Mouse (Mus musculus) T-helper 17 cell (primary cell): Measurements from ENCODE around the gene Ap1m2.
"Not testable (repeated sequence)": the region's sequence is repeated elsewhere in the genome, so short reads cannot be mapped to it uniquely, and the experiment has no call there.

Experiments
- in situ Hi-C, 2 experiments: fragments of 300-600 bp; cut with MboI, MseI; formaldehyde crosslinking; loops; 1 replicate in 1 of 2; 2 replicates in 1 of 2; pipeline ENCODE4 v1.15.1; 2025; ENCODE audit warnings: high pct_unique_total_duplicates in 2 of 2

The Ap1m2 gene

GRCm38 (mm10) chr9:21329041-21329440 lies 16.9 kb upstream of the Ap1m2 start:
- in situ Hi-C loops: no loop called here

DNA sequence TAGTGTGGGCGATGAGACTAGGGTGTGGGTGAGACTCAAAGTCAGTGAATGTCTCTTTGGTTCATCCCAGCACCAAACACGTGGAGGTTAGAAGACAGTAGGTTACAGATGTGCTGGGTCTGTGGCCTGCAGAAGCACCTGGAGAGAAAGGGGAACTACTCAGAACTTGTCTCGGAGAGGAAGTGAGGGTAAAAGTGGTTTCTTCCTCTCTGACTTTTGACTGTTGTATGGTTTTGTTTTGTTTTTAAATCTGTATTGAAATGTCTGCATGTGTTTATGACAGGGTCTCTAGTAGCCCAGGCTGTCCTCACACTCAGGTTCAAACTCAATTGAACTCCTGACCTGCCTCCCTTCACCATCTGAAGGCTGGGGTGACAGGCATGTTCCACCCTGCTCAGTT lies 15.9 kb upstream of the Ap1m2 start:
- in situ Hi-C loops: no loop called here

- in situ Hi-C loops: no loop called here
Observed at GRCm38 (mm10) chr9:21327569-21327968, 15.4 kb upstream of the Ap1m2 start.

DNA sequence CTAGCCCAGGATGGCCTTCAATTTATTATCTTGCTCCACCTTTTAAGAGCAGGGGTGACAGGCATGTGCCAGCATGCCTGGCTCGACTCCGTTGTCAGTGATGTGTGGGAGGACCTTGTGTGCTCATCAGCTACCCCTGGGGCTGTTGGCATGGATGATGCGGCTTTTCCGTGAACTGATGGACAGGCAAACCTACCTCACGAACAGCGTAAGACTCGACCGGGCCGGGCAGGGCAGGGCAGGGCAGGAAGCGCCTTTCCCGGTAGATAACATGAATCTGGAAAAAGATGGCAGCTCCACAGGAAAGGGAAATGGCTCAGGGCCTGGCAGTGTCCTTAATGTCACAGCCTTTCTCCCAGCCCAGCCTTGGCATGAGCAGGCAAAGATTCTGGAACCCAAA lies 12.1 kb upstream of the Ap1m2 start:
- in situ Hi-C loops: no loop called here

DNA sequence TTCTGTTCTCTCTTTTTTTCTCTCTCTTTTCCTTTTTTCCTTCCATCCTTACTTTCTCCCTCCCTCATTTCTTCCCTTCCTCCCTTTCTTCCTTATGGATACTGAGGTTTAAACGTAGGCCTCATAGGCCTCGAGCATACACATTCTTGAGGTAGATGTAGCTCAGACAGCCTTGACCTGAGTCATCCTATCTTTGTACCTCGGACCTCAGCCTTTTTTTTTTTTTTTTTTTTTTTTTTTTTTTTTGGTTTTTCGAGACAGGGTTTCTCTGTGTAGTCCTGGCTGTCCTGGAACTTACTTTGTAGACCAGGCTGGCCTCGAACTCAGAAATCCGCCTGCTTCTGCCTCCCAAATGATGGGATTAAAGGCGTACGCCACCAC lies 10.8 kb upstream of the Ap1m2 start:
- in situ Hi-C loops: not testable (repeated sequence)

DNA sequence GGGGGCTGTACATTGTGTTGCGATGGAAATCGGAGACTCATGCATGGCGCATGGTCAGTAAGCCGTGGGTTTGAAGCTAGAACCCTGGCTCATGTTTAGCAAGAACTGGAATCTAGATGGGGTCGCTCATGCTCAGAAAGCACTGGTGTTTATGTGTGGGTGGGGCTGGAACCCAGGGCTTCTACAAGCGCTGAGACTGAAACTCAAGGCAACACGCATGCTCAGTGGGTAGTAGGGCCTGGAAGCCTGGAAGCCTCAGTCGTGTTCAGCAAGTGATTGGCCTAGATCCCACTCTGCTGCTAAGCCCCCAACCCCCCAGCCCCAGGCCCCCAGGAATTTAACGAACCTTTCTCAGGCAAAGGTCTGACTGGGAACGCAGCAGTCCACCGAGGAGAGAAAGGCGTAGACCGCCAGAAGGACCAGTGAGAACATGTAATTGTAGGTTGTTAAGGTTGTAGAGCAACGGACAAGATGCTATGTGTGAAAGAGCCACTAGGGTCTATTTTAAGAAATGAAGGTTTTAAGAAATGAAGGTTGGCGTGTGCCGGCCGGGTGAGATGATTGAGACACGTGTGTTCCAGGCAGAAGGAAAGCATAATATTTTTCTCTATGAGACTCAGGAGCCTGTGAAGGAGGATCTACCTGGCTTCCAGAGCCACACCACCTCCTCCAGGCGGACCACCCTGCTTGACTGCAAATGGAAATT lies 10.2 kb upstream of the Ap1m2 start:
- in situ Hi-C loops: no loop called here

DNA sequence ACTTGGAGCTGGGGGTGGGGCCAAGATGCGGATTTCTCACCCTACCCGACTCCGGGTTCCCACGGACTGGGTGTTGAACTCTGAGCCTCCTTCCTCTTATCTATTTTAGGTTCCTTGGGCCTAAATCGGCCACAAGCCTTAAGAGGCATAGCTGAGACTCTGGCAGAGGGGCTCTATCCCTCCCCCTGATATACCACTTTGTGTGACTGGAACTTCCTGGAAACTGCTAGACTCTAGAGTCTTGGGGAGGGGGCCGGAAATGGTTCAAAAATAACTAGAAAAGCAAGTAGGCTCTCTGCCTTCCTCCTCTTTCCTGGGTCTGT lies 9.3 kb upstream of the Ap1m2 start:
- in situ Hi-C loops: no loop called here

DNA sequence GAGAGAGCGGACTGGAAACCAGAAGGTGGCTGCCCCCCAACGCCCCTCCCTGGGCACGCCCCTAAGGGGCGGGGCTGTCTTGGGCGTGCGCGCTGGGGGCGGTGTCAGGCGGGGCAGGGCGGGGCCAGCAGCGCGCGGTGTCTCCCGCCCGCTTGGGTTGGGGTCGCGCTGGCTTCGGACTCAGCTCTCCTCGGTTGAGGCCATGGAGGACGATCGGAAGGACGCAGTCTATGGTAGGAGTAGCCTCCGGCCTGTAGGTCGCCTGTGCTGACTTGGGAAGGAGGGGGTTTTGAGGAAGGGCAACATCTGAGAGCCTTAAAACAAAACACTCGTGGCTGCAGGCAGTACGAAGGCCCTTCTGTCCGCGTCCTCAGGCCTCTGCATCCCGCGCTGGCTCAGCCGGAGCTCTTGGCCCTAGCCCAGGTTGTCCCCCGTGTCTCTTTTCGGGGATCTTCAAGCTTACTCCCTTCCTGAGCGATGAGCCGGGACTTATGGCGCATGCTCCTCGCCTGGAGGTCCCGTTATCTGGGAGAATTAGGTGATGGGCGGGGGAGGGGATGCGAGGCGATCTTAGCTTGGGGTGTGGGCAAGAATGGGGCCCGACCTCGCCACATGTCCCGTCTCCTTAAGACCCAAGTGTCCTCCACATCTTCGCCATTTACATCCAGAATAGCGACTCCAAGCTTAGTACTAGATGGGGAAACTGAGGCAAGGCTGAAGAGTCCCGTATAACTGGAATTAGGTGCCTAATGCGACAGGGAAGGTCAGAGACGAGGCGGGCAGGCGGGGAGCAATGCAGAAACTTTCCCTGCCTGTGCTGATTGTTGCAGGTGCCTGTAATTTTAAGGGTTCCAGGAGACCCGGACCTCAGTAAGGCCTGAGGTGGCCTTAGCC lies 8.7 kb upstream of the Ap1m2 start, which contains the start of gene Slc44a2:
TSS of gene Slc44a2 (plus strand) at position 80 of the 894 bp plus-strand sequence.
- in situ Hi-C loops: no loop called here

- in situ Hi-C loops: no loop called here
Observed at GRCm38 (mm10) chr9:21320280-21320618, 8.1 kb upstream of the Ap1m2 start.

DNA sequence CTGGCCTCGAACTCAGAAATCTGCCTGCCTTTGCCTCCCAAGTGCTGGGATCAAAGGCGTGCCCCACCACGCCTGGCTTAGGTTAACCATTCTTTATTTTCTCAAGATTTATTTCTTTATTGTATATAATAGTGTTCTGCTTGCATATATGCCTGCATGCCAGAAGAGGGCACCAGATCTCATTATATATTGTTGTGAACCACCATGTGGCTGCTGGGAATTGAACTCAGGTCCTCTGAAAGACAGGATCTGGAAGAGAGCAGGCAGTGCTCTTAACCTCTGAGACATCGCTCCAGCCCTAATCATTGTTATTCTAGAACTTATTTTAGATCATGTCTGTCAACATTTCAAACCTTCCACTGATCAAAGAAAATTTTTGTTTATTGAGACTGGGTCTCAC lies 7.4 kb upstream of the Ap1m2 start:
- in situ Hi-C loops: loop anchor here (5.0 kb wide), 2 partner anchors 33 to 93 kb away; partner anchors contain the start of gene Qtrt1 (in 1 of the 2)

GRCm38 (mm10) chr9:21318792-21319191 lies 6.7 kb upstream of the Ap1m2 start:
- in situ Hi-C loops: loop anchor here (5.0 kb wide), 2 partner anchors 34 to 94 kb away; partner anchors contain the start of gene Qtrt1 (in 1 of the 2)

DNA sequence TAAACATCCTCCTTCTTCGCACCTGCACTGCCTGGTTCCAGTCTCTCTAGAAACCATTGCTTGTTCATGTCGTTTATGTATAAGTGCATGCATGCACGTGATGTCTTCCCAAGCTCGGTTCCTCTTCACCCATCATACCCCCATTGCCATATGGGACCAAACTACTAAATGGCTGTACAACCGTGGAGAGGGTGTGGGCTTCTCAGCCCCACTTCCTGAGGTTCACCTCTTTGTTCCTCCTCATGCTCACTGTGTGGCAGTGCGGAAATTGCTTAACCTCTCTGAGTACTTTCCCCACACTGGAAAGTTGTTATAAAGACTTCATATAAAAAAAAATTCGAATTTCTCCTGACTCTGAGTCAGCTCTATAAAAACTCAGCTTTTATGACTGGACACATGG lies 4.6 kb upstream of the Ap1m2 start:
- in situ Hi-C loops: loop anchor here (5.0 kb wide), 2 partner anchors 36 to 96 kb away; partner anchors contain the start of gene Qtrt1 (in 1 of the 2)

GRCm38 (mm10) chr9:21315421-21315820 lies 3.3 kb upstream of the Ap1m2 start:
- in situ Hi-C loops: loop anchor here (5.0 kb wide), 2 partner anchors 37 to 97 kb away; partner anchors contain the start of gene Qtrt1 (in 1 of the 2)

GRCm38 (mm10) chr9:21314367-21315140 lies 2.4 kb upstream of the Ap1m2 start:
- in situ Hi-C loops: loop anchor here (5.0 kb wide), 2 partner anchors 38 to 98 kb away; partner anchors contain the start of gene Qtrt1 (in 1 of the 2)

DNA sequence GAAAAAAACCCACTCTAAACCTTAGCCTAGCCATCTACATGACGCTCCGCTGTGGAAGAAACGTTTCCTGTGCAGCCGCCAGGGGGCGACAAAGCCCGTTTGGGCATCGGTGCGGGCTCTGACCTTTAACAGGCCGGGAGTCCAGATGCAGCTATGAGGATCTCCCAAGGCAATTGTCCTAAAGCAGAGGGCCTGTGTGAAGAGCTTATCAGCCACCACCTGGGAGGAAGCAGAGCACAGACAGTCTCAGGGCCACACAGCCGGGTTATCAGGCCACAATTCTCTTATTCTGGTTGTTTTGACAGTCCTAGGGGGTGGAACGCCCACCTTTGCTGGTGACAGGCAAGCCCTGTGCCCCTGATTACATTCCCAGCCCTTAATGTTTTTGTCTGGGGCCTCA lies 1.3 kb upstream of the Ap1m2 start:
- in situ Hi-C loops: loop anchor here in 1 of 2 experiments (5.0 kb wide), 1 partner anchor 39 kb away; no protein-coding TSS in a partner anchor

DNA sequence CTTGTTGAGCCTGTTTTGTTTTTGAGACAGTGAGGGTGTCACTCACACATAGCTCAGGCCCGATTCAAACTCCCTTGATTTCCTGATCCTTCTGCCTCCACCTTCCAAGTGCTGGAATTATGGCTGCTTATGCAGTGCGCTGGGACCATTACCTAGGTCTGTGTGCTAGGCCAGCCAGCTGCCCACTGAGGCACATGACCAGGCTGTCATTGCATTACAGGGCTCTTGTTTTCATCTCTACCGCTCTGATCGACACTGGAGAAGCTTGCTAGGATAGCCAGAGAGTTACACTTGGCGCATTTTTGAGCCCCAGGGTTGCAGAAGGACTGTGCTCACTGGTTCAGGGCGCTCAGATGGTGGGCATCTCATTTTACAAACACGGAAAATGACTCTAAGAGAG lies 442 bp downstream of the Ap1m2 start:
- in situ Hi-C loops: loop anchor here in 1 of 2 experiments (5.0 kb wide), 1 partner anchor 41 kb away; no protein-coding TSS in a partner anchor

DNA sequence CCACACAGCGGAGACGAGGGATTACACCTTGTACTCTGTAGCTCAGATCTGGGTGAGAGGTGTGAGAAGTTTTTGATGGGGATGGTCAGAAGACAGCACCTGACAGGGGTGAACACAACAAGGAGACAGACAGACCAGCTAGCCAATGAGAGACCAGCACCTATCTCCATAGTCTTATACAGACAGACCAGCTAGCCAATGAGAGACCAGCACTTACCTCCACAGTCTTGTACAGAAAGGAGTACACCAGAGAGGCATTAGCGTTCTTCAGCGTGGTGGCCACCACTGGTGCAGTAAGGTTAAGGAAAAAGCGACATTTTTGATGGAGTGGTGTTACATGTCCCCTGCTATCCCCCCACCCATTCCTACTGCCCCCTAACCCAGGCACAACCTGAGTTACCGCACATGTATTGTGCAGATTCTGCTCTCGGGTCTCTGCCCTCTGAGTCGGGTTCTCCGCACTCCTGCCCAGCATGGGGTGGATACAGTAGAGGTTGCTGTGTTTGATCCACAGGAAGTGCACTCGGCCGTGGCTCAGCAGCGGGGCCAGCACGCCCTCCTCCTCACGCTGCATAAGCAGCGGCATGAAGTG lies 2.9 kb downstream of the Ap1m2 start:
- in situ Hi-C loops: no loop called here

- in situ Hi-C loops: no loop called here
Observed at GRCm38 (mm10) chr9:21305065-21305464, 7.1 kb downstream of the Ap1m2 start.

DNA sequence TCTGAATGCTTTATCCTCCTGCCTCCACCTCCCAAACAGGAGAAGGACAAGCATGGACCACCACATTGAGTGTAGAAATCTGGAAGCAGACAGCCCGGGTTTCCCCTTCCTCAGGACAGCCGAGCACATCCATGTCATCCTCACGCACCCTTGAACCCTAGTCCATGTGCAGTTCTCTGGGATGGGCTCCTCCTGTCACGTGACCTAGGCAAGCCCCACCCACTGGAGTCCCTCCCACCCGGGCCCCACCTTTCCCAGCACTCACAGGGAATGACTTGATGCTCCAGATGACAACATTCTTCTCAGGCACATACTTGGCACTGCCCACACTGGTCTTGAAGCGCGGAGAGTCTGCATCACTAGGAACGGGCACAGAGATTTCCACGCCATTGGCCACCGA lies 13.1 kb downstream of the Ap1m2 start:
- in situ Hi-C loops: loop anchor here in 1 of 2 experiments (10.0 kb wide), 1 partner anchor 56 kb away; no protein-coding TSS in a partner anchor

- in situ Hi-C loops: loop anchor here in 1 of 2 experiments (10.0 kb wide), 1 partner anchor 63 kb away; no protein-coding TSS in a partner anchor
Observed at GRCm38 (mm10) chr9:21292271-21292670, 19.9 kb downstream of the Ap1m2 start.

- in situ Hi-C loops: loop anchor here in 1 of 2 experiments (10.0 kb wide), 1 partner anchor 63 kb away; no protein-coding TSS in a partner anchor
Observed at GRCm38 (mm10) chr9:21291868-21292267, 20.3 kb downstream of the Ap1m2 start.
